Mouse (Mus musculus) small intestine, adult 2 months (tissue): Measurements from ENCODE around the gene Cerk.

Experiments used
- CTCF ChIP-seq: fragments of 200-500 bp; IDR thresholded peaks from 2 replicates; pipeline ENCODE4 v1.5.1; 2012; ENCODE audit warnings: low read depth, mild to moderate bottlenecking, control low read depth, inconsistent platforms, low read length, moderate library complexity, mixed read lengths; ENCODE audit not compliant: insufficient replicate concordance, insufficient read length; ENCODE audit errors: extremely low read depth
- POLR2A ChIP-seq: fragments of 200-500 bp; IDR thresholded peaks from 2 replicates; pipeline ENCODE4 v1.6.1; 2012; ENCODE audit warnings: low read depth, mild to moderate bottlenecking, control low read depth, inconsistent platforms, low read length, moderate library complexity

DNA sequence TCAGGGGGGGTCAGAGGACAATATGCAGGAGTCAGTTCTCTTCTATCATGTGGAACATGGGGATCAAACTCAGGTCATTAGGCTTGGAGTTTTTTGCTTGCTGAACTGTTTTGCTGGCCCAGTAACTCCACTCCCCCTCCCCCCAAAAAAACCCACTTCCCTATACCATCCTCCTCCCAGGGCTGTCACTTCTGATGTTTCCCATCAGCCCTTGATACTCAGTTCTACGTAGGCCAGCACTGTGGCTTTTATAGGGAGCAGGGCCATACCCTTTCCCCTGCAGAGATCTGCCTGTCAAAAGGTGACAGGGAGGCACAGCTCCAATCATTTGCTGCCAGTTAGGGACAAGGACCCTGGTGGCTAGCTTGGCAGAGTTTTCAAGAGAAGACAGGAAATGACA is 5.6 kb upstream of the Cerk start:
- TF ChIP-seq POLR2A, result no peak
- TF ChIP-seq CTCF, result no peak
